Mouse (Mus musculus) megakaryocyte-erythroid progenitor cell, adult 5-6 weeks (primary cell): ENCODE data around the gene Golgb1. TPM values are rescaled to one million over a fixed set of nuclear protein-coding genes. Genes with fewer than 3 reads are reported as not detected.
"Not testable (repeated sequence)": the region's sequence is repeated elsewhere in the genome, so short reads cannot be mapped to it uniquely, and the experiment has no call there.

Experiments used
- ATAC-seq: replicated peaks from 2 replicates; pipeline ENCODE4 v1.8.0; 2016; ENCODE audit warnings: mild to moderate bottlenecking, inconsistent platforms; ENCODE audit not compliant: severe bottlenecking, poor library complexity, low FRiP score, low TSS enrichment
- total RNA-seq, 2 experiments: library from RNA; stranded (forward) in 1 of 2; stranded (reverse) in 1 of 2; fragments of 200-1000, 215-1000 nt in 1 of 2; fragments of >200 nt in 1 of 2; fragmentation: Nextera tagmentation in 1 of 2; gene quantifications; 2 replicates each; pipeline ENCODE4 v1.2.3; 2014 to 2017

Gene Golgb1
- 16.7 and 30.8 TPM in 2 replicates for total RNA-seq (2014; fragmentation: Nextera tagmentation)
- 32.3 and 32.9 TPM in 2 replicates for total RNA-seq (2017)

- peak; percentile 99 for ATAC-seq
Measured at GRCm38 (mm10) chr16:36874583-36875275, at the start of gene Golgb1, which contains the start of gene Eaf2. Gene Golgb1, plus strand, starts transcription at chr16:36875140. Gene Eaf2, minus strand, starts transcription at chr16:36875003.

- peak; percentile 66 for ATAC-seq
Measured at GRCm38 (mm10) chr16:36827611-36828053, 47.3 kb upstream of the Golgb1 start.

- ATAC-seq = peak; percentile 99
Measured at GRCm38 (mm10) chr16:36828054-36828786, 46.7 kb upstream of the Golgb1 start, which contains the start of gene Iqcb1. Gene Iqcb1, plus strand, starts transcription at chr16:36828385.

GRCm38 (mm10) chr16:36828820-36829219, 46.1 kb upstream of the Golgb1 start:
- no peak for ATAC-seq

GRCm38 (mm10) chr16:36846894-36847293, 28.0 kb upstream of the Golgb1 start:
- not testable (repeated sequence) for ATAC-seq

- no peak for ATAC-seq
Measured at GRCm38 (mm10) chr16:36851202-36851601, 23.7 kb upstream of the Golgb1 start.

GRCm38 (mm10) chr16:36863585-36863984, 11.4 kb upstream of the Golgb1 start:
- peak; percentile 59; the same call in 1 of the 2 replicates for ATAC-seq

GRCm38 (mm10) chr16:36869442-36869841, 5.5 kb upstream of the Golgb1 start:
- no peak for ATAC-seq

GRCm38 (mm10) chr16:36875276-36875851, 424 bp downstream of the Golgb1 start:
- peak; percentile 6 for ATAC-seq

- ATAC-seq = no peak
Measured at GRCm38 (mm10) chr16:36877316-36877715, 2.4 kb downstream of the Golgb1 start.

- ATAC-seq = no peak
Measured at GRCm38 (mm10) chr16:36882737-36883343, 7.9 kb downstream of the Golgb1 start.

GRCm38 (mm10) chr16:36884881-36885280, 9.9 kb downstream of the Golgb1 start:
- ATAC-seq = peak; percentile 89

GRCm38 (mm10) chr16:36885912-36886311, 11.0 kb downstream of the Golgb1 start:
- no peak for ATAC-seq

- no peak for ATAC-seq
Measured at GRCm38 (mm10) chr16:36887546-36887945, 12.6 kb downstream of the Golgb1 start.

- ATAC-seq = peak; percentile 98
Measured at GRCm38 (mm10) chr16:36890559-36890958, 15.6 kb downstream of the Golgb1 start.

GRCm38 (mm10) chr16:36891415-36891814, 16.5 kb downstream of the Golgb1 start:
- 0 out of 2 replicates have a peak, but pooled peaks have one; percentile 8 for ATAC-seq

GRCm38 (mm10) chr16:36893317-36893716, 18.4 kb downstream of the Golgb1 start:
- ATAC-seq = no peak

GRCm38 (mm10) chr16:36896712-36897111, 21.8 kb downstream of the Golgb1 start:
- ATAC-seq = 0 out of 2 replicates have a peak, but pooled peaks have one; percentile 49

- ATAC-seq = no peak
Measured at GRCm38 (mm10) chr16:36903156-36903555, 28.2 kb downstream of the Golgb1 start.

- no peak for ATAC-seq
Measured at GRCm38 (mm10) chr16:36911909-36912308, 37.0 kb downstream of the Golgb1 start.
